Comparison of ENCODE assay signal across 31 mouse cellular contexts in genomic region chr2:129398176-129398575, GRCm38 (mm10). TPM values are rescaled to one million over a fixed set of nuclear protein-coding genes. Genes with fewer than 3 reads are reported as not detected.
"Had no signal": no experiment of that assay in that cellular context is flagged by ENCODE, and none has a peak within 500 bp of the region (broad histone marks: within the 10 kb centered on the region; RNA-seq: fewer than 3 reads in every experiment).

No protein-coding gene starts in this region.

- H3K27me3 ChIP-seq: heart, embryonic 12.5 days; hindbrain, embryonic 12.5 days; intestine, embryonic 15.5 days; kidney, embryonic 15.5 days; limb, embryonic 13.5 days; limb, embryonic 15.5 days; liver, embryonic 12.5 days had no signal

- H3K4me3 ChIP-seq: heart, embryonic 10.5 days; heart, embryonic 12.5 days; hindbrain, embryonic 10.5 days; hindbrain, embryonic 12.5 days; intestine, embryonic 15.5 days; kidney, embryonic 15.5 days; limb, embryonic 13.5 days; limb, embryonic 15.5 days; liver, embryonic 12.5 days had no signal

- H3K9ac ChIP-seq: heart, embryonic 12.5 days; hindbrain, embryonic 12.5 days; hindbrain, embryonic 14.5 days; intestine, embryonic 15.5 days; kidney, embryonic 15.5 days; limb, embryonic 13.5 days; limb, embryonic 15.5 days; liver, embryonic 12.5 days had no signal

- ATAC-seq: hindbrain, embryonic 16.5 days; inflammation-experienced regulatory T-cells, adult 6 months; intestine, embryonic 15.5 days; intestine, postnatal 0 days; liver, embryonic 12.5 days had no signal

- DNase-seq: gastrocnemius, postnatal 14 days; heart, postnatal 10 days; heart, postnatal 4 days; kidney, adult 18-20 months; kidney, adult 8-10 months; kidney, postnatal 14 days; kidney, postnatal 36 days; layer of hippocampus, adult 9-11 months; layer of hippocampus, postnatal 36 days; left cerebral cortex, postnatal 4 days had no signal

- H3K27ac ChIP-seq: heart, embryonic 10.5 days; hindbrain, embryonic 10.5 days; hindbrain, embryonic 12.5 days; hindbrain, embryonic 14.5 days; intestine, embryonic 15.5 days; kidney, embryonic 15.5 days; kidney, postnatal 0 days; limb, embryonic 13.5 days; limb, embryonic 15.5 days; liver, embryonic 12.5 days had no signal

- H3K4me2 ChIP-seq: heart, embryonic 12.5 days; hindbrain, embryonic 12.5 days; hindbrain, embryonic 14.5 days; intestine, embryonic 15.5 days; kidney, embryonic 15.5 days; limb, embryonic 13.5 days; limb, embryonic 15.5 days; liver, embryonic 12.5 days had no signal

- H3K4me1 ChIP-seq: heart, embryonic 10.5 days; heart, embryonic 12.5 days; hindbrain, embryonic 10.5 days; hindbrain, embryonic 12.5 days; intestine, embryonic 15.5 days; kidney, embryonic 15.5 days; limb, embryonic 13.5 days; limb, embryonic 15.5 days; liver, embryonic 12.5 days had no signal

- H3K9me3 ChIP-seq: heart, embryonic 10.5 days; heart, embryonic 12.5 days; hindbrain, embryonic 10.5 days; hindbrain, embryonic 12.5 days; intestine, embryonic 15.5 days; kidney, embryonic 15.5 days; limb, embryonic 13.5 days; limb, embryonic 15.5 days; liver, embryonic 12.5 days had no signal

- H3K36me3 ChIP-seq: heart, embryonic 10.5 days; heart, embryonic 12.5 days; hindbrain, embryonic 10.5 days; hindbrain, embryonic 12.5 days; intestine, embryonic 15.5 days; kidney, embryonic 15.5 days; limb, embryonic 13.5 days; limb, embryonic 15.5 days; liver, embryonic 12.5 days had no signal

RNA-seq across cellular contexts. Expression of gene Il1b, which starts 27.2 kb away (rescaled TPM):
- total RNA-seq: gastrocnemius, adult 18-20 months; gastrocnemius, adult 8-10 months; gastrocnemius, postnatal 14 days; heart, postnatal 25 days; layer of hippocampus, adult 18-20 months; layer of hippocampus, postnatal 14 days; layer of hippocampus, postnatal 36 days; left cerebral cortex, postnatal 10 days; left cerebral cortex, postnatal 25 days had no signal
- polyA plus RNA-seq: heart, embryonic 10.5 days; hindbrain, embryonic 10.5 days; hindbrain, embryonic 12.5 days; hindbrain, embryonic 14.5 days; hindbrain, embryonic 16.5 days; kidney, embryonic 15.5 days had no signal
